Mouse (Mus musculus) neural tube, embryonic 11.5 days (tissue): ENCODE results near the gene Copa. TPM values are rescaled to one million over a fixed set of nuclear protein-coding genes. Genes with fewer than 3 reads are reported as not detected.

Source experiments
- ATAC-seq: fragments of 200-750 bp; cut with Nextera tagmentation; 2 replicates; pipeline ENCODE4 v1.8.0; 2017; ENCODE audit warnings: moderate number of reproducible peaks, mild to moderate bottlenecking, moderate TSS enrichment, moderate library complexity; ENCODE audit not compliant: insufficient read depth, low FRiP score, low TSS enrichment
- DNase-seq: peaks from one replicate; pipeline ENCODE4 v3.0.0-alpha.2; 2015; ENCODE audit warnings: low spot score
- H3K27ac ChIP-seq: fragments of 300-500 bp; sonication (generic); 2 replicates; pipeline ENCODE4 v1.5.1; 2014; ENCODE audit warnings: low read depth, mild to moderate bottlenecking, low read length
- H3K27me3 ChIP-seq: fragments of 300-500 bp; sonication (generic); 2 replicates; pipeline ENCODE4 v1.6.1; 2014; ENCODE audit warnings: mild to moderate bottlenecking, low read length, mixed read lengths; ENCODE audit not compliant: control insufficient read depth, insufficient read depth
- H3K36me3 ChIP-seq: fragments of 300-500 bp; sonication (generic); 2 replicates; pipeline ENCODE4 v1.6.1; 2014; ENCODE audit warnings: mild to moderate bottlenecking, low read length, moderate library complexity, mixed read lengths; ENCODE audit not compliant: control insufficient read depth, insufficient read depth
- H3K4me1 ChIP-seq: fragments of 300-500 bp; sonication (generic); 2 replicates; pipeline ENCODE4 v1.6.1; 2014; ENCODE audit warnings: low read length, mixed read lengths; ENCODE audit not compliant: control insufficient read depth, insufficient read depth
- H3K4me2 ChIP-seq: fragments of 300-500 bp; sonication (generic); 2 replicates; pipeline ENCODE4 v1.6.1; 2014; ENCODE audit warnings: low read depth, mild to moderate bottlenecking, moderate library complexity
- H3K4me3 ChIP-seq: fragments of 300-500 bp; sonication (generic); 2 replicates; pipeline ENCODE4 v1.5.1; 2014; ENCODE audit warnings: low read depth, low read length
- H3K9ac ChIP-seq: fragments of 300-500 bp; sonication (generic); 2 replicates; pipeline ENCODE4 v1.6.1; 2014; ENCODE audit warnings: mild to moderate bottlenecking, low read length
- H3K9me3 ChIP-seq: fragments of 300-500 bp; sonication (generic); 2 replicates; pipeline ENCODE4 v1.6.1; 2016; ENCODE audit warnings: low read length; ENCODE audit not compliant: control insufficient read depth
- whole genome bisulfite sequencing: fragments of 180-500 bp; shearing (Covaris S2); extraction: QIAGEN DNeasy Blood & Tissue Kit; methylation state at CpG from one replicate; pipeline ENCODE4 v1.1.7; 2014; 5-methylcytosine and 5-hydroxymethylcytosine counted together
- polyA plus RNA-seq: library from polyadenylated mRNA; unstranded; fragments of >200 nt; fragmentation: Nextera tagmentation; extraction: Ambion mirVana; gene quantifications from 2 replicates; pipeline ENCODE4 v1.2.1, GENCODE M21; 2014

Gene Copa
- polyA plus RNA-seq, 1 experiment from 2014 or later, result 225 TPM

DNA sequence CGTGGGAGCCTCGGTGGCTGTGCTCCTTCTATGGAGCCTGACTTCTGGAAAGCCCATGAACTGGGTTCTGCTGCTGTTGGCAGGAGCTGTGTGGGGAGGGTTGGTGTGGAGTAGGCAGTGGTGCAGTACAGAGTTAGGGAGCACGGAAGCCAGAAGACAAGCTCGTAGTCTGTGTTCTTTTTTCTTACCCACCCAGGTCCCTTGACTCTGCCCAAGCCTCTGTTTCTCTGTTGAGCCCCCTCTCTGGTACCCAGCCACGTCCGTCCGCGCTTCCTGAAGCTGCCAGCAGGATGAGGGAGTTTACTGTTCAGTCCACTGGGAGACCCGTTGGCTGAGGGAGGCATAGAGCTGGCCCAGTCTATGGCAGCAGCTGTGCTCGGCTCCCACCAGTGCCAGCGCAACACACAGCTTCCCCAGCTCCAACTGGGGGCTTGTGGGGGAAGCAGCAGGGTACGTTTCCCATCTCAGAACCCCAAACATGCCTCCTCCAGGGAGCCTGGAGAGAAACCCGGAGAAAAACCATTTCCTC is 17.7 kb upstream of the Copa start:
- no peak overlapping the region for H3K4me3 ChIP-seq
- H3K9ac ChIP-seq, result no peak overlapping the region
- peaks cover 5% of the 10 kb centered on the region for H3K4me1 ChIP-seq
- H3K4me2 ChIP-seq, result no peak overlapping the region
- DNase-seq, result peak; percentile 24
- H3K27me3 ChIP-seq, result no peaks in the 10 kb centered on the region
- peak overlapping the region; percentile 11; the same call in 1 of the 2 replicates for H3K27ac ChIP-seq
- no peaks in the 10 kb centered on the region for H3K9me3 ChIP-seq
- H3K36me3 ChIP-seq, result peaks cover 15% of the 10 kb centered on the region
- ATAC-seq, result peak; percentile 11; the same call in 1 of the 2 replicates
- 70% methylated on average over 13 of the region's 13 CpGs for WGBS

DNA sequence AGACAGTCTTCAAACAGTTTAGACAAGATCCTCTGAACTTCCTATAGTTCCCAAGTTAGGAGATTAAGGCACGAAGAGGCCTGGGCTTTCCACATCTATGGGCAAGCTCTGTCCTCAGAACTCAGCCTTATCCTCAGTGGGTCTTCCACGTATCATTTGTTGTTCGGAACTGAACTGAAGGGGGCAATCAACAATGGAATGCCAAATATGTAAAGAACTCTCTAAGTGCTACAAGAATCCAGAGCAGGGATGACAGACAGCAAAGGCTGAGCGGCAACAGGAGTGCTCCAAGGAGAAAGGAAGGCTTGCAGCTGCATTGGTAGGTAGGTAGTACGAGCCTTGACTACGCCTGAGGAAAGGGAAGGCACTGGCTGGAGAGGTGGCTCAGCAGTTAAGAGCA is 12.1 kb upstream of the Copa start:
- Histone ChIP-seq H3K4me1 (no peaks in the 10 kb centered on the region), H3K9me3 (no peaks in the 10 kb centered on the region), H3K4me3 (no peak overlapping the region), H3K4me2 (no peak overlapping the region), H3K9ac (no peak overlapping the region), H3K27ac (no peak overlapping the region), H3K27me3 (no peaks in the 10 kb centered on the region), H3K36me3 (peaks cover 42% of the 10 kb centered on the region)
- ATAC-seq (no peak), DNase-seq (no peak)
- WGBS, result 84% methylated on average over 6 of the region's 6 CpGs

- Histone ChIP-seq H3K4me2 (no peak overlapping the region), H3K36me3 (peaks cover 40% of the 10 kb centered on the region), H3K4me3 (no peak overlapping the region), H3K4me1 (no peaks in the 10 kb centered on the region), H3K9ac (no peak overlapping the region), H3K27me3 (no peaks in the 10 kb centered on the region), H3K9me3 (no peaks in the 10 kb centered on the region), H3K27ac (peak overlapping the region; percentile 47; the same call in 1 of the 2 replicates)
- DNase-seq (no peak), ATAC-seq (0 out of 2 replicates have a peak, but pooled peaks have one; percentile 6)
- WGBS, result 47% methylated on average over 4 of the region's 4 CpGs
These were observed 10.8 kb upstream of the Copa start for GRCm38 (mm10) chr1:172071556-172071955.

- Histone ChIP-seq H3K9me3 (no peaks in the 10 kb centered on the region), H3K36me3 (peaks cover 37% of the 10 kb centered on the region), H3K4me2 (no peak overlapping the region), H3K9ac (no peak overlapping the region), H3K4me1 (no peaks in the 10 kb centered on the region), H3K4me3 (no peak overlapping the region), H3K27me3 (no peaks in the 10 kb centered on the region), H3K27ac (no peak overlapping the region)
- ATAC-seq (no peak), DNase-seq (no peak)
- 96% methylated on average over 7 of the region's 7 CpGs for WGBS
These were observed 9.7 kb upstream of the Copa start for GRCm38 (mm10) chr1:172072604-172073003.

GRCm38 (mm10) chr1:172077981-172078380 is 4.3 kb upstream of the Copa start:
- Histone ChIP-seq H3K36me3 (peaks cover 11% of the 10 kb centered on the region), H3K9me3 (no peaks in the 10 kb centered on the region)
- ATAC-seq, result no peak

DNA sequence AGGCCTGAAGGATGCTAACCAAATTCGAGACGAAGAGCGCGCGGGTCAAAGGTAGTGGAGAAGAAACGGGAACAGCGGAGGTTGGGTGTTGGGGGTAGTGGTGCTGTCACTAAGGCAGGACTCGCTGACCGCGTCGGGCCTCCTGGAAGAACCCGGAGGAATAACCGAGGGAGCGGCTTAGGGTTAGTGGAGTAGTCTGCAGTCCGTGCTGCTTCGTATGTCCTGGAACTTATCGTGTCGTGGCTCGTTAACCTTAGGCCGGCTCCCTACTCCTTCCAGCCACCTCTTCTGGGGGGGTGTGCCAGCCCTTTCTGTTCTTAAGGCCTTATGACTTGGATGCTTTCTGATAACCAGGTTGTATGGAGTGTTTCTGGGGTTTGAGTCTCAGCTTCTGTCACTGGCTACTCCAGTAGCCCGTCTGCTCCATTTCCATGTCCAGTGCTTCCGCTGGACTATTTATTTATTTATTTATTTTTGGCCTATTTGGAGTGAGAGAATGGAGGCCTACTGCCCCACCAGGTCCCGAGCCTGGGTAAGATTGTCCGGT is 643 bp downstream of the Copa start:
- Histone ChIP-seq H3K4me1 (peaks cover 6% of the 10 kb centered on the region; the same call in 1 of the 2 replicates), H3K4me3 (peak overlapping the region; percentile 91), H3K4me2 (peak overlapping the region; percentile 82), H3K9me3 (no peaks in the 10 kb centered on the region), H3K27me3 (no peaks in the 10 kb centered on the region), H3K36me3 (peaks cover 6% of the 10 kb centered on the region), H3K27ac (peak overlapping the region; percentile 46; the same call in 1 of the 2 replicates), H3K9ac (peak overlapping the region; percentile 93)
- DNase-seq, result no peak
- ATAC-seq, result peak; percentile 70
- whole genome bisulfite sequencing, result 3% methylated on average over 24 of the region's 24 CpGs

More at GRCm38 (mm10) chr1:172077981-172078380, 4.3 kb upstream of the Copa start:
- Histone ChIP-seq H3K4me3 (no peak overlapping the region), H3K4me1 (peaks cover 4% of the 10 kb centered on the region; the same call in 1 of the 2 replicates), H3K9ac (no peak overlapping the region), H3K27me3 (no peaks in the 10 kb centered on the region), H3K4me2 (no peak overlapping the region), H3K27ac (no peak overlapping the region)
- DNase-seq, result no peak
- 83% methylated on average over 5 of the region's 5 CpGs for WGBS

GRCm38 (mm10) chr1:172093522-172093921 is 11.2 kb downstream of the Copa start:
- WGBS, result 71% methylated on average over 3 of the region's 3 CpGs
- ATAC-seq (no peak), DNase-seq (no peak)
- Histone ChIP-seq H3K9ac (no peak overlapping the region), H3K27me3 (no peaks in the 10 kb centered on the region), H3K4me1 (no peaks in the 10 kb centered on the region), H3K36me3 (peaks cover 8% of the 10 kb centered on the region), H3K4me2 (no peak overlapping the region), H3K9me3 (no peaks in the 10 kb centered on the region), H3K27ac (no peak overlapping the region), H3K4me3 (no peak overlapping the region)

DNA sequence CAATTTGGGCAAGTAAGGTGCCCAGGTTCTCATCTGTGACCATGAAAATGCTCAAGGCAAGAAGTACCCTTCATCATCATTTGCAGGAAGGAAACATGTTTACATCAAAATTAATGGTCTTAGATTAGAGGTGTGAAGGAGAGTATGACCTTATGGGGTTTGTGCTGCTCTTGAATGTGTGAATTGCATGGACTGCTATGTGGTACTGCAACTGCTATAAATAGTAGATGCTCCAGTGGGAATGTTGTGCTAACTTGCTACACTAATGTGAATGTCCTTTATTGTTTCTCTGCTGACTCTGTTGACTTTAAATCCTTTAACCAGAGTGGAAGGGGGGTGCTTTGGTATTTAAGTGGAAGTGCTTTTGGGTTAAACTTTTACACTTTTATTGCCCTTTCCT is 12.0 kb downstream of the Copa start:
- ATAC-seq, result no peak
- Histone ChIP-seq H3K36me3 (peaks cover 8% of the 10 kb centered on the region), H3K9me3 (no peaks in the 10 kb centered on the region)

GRCm38 (mm10) chr1:172095202-172095601 is 12.9 kb downstream of the Copa start:
- no peak for DNase-seq
- no peak overlapping the region for H3K4me2 ChIP-seq
- H3K27me3 ChIP-seq, result no peaks in the 10 kb centered on the region
- peaks cover 11% of the 10 kb centered on the region for H3K36me3 ChIP-seq
- H3K4me3 ChIP-seq, result no peak overlapping the region
- H3K9me3 ChIP-seq, result no peaks in the 10 kb centered on the region
- no peaks in the 10 kb centered on the region for H3K4me1 ChIP-seq
- H3K9ac ChIP-seq, result no peak overlapping the region
- H3K27ac ChIP-seq, result no peak overlapping the region
- WGBS, result 64% methylated on average over 6 of the region's 6 CpGs
- no peak for ATAC-seq

More for the DNA sequence above, 12.0 kb downstream of the Copa start:
- Histone ChIP-seq H3K4me3 (no peak overlapping the region), H3K27ac (no peak overlapping the region), H3K9ac (no peak overlapping the region), H3K27me3 (no peaks in the 10 kb centered on the region), H3K4me2 (no peak overlapping the region), H3K4me1 (no peaks in the 10 kb centered on the region)
- no peak for DNase-seq
